ENCODE assay signal across 8 mouse cellular contexts in the genomic region with DNA sequence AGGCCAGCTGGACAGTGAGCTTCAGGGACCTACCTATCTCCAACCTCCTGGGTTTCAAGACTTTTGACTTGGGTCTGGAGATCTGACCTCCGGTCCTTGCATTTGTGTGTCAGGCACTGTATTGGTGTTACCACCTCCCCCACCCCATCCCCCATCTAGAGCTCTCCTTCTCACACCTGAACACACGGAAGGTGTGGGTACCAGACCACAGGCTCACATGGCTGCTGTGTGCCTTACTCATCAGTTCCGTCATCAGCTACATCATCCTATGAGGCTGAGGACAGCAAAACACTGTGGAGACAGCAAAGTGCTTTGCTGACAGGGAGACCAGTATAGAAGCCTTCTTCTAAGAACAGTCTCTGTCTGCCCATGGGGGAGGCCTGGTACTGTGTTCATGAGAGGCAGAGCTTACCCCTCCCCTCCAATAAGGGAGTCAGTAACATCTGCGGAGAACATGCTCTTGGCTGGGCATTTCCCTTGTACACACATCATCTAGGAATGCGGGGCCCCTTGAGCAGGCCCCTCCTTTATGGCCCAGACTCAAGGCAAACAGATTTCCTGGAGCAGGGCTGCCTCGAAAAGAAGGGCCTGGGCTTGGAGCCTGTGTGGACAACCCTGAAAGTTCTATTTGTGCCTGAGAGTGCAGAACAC. TPM values are rescaled to one million over a fixed set of nuclear protein-coding genes. Genes with fewer than 3 reads are reported as not detected.
A peak's percentile ranks its signal among the peaks of the same experiment; 100 is the strongest.
DNase-seq lines count a peak whose midpoint lies in the region; ATAC-seq and TF ChIP-seq lines count a peak whose summit lies in the region.

No protein-coding gene starts in this region.

- intact Hi-C loops in left cerebral cortex, postnatal 25 days (cut with DNase I), result no loop called here

- no peak overlapping the region for H3K4me3 ChIP-seq in embryonic fibroblast, embryonic 13.5 days (ENCODE audit: insufficient read depth, low read length)
- H3K4me3 ChIP-seq in liver, postnatal 0 days (ENCODE audit: low read depth, low read length), result no peak overlapping the region

- peak; percentile 21 to 59 for DNase-seq in adrenal gland, adult (ENCODE audit: inconsistent age in 2 of 2, low spot score in 1 of 2)
- no peak for DNase-seq in adrenal gland, adult 18-20 months (ENCODE audit: low spot score in 2 of 2)
- peak; percentile 75 for DNase-seq in heart, postnatal 4 days
- DNase-seq in liver, postnatal 0 days, result no peak
- DNase-seq in yolk sac, embryonic 10.5 days (ENCODE audit: low spot score), result peak; percentile 67
- DNase-seq in left cerebral cortex, postnatal 25 days (ENCODE audit: low spot score in 2 of 2), result no peak
- no peak for DNase-seq in T-cell, adult 2 months (ENCODE audit: low spot score)

- H3K36me3 ChIP-seq in liver, postnatal 0 days (replicated peaks; ENCODE audit: insufficient read depth, low read length), result no peaks in the 10 kb centered on the region

- peak; percentile 46; the same call in 1 of the 2 replicates for TF ChIP-seq POLR2A in embryonic fibroblast, embryonic 13.5 days (IDR thresholded peaks at IDR 0.05; ENCODE audit: low read depth, low read length)

- ATAC-seq in liver, postnatal 0 days, result no peak

- 0 out of 2 replicates have a peak, but pooled peaks have one; percentile 9 for TF ChIP-seq EP300 in liver, postnatal 0 days (IDR thresholded peaks at IDR 0.05; ENCODE audit: low read depth)

- no peak overlapping the region for H3K4me2 ChIP-seq in liver, postnatal 0 days (ENCODE audit: low read depth, low read length)

- peak overlapping the region; percentile 84 for H3K27ac ChIP-seq in embryonic fibroblast, embryonic 13.5 days (ENCODE audit: insufficient read depth, low read length)
- peak overlapping the region; percentile 29; the same call in 1 of the 2 replicates for H3K27ac ChIP-seq in liver, postnatal 0 days (ENCODE audit: low read depth)

- 65% methylated on average over 6 of the region's 6 CpGs for WGBS in liver, postnatal 0 days (ENCODE audit: insufficient replicate concordance)

- H3K9ac ChIP-seq in liver, postnatal 0 days (replicated peaks), result no peak overlapping the region

- peaks cover 6% of the 10 kb centered on the region for H3K4me1 ChIP-seq in embryonic fibroblast, embryonic 13.5 days (ENCODE audit: control insufficient read depth, insufficient read depth, low read length)
- H3K4me1 ChIP-seq in liver, postnatal 0 days (ENCODE audit: insufficient read depth), result no peaks in the 10 kb centered on the region

- TF ChIP-seq CTCF in embryonic fibroblast, embryonic 13.5 days (IDR thresholded peaks at IDR 0.05; ENCODE audit: borderline replicate concordance, insufficient read depth, low read length), result no peak
- TF ChIP-seq CTCF in liver, postnatal 0 days (IDR thresholded peaks at IDR 0.05; ENCODE audit: low read depth), result no peak

- no peaks in the 10 kb centered on the region for H3K9me3 ChIP-seq in liver, postnatal 0 days (ENCODE audit: low read length)

- H3K27me3 ChIP-seq in liver, postnatal 0 days (ENCODE audit: insufficient read depth, low read length), result no peaks in the 10 kb centered on the region

RNA-seq across cellular contexts. Expression of a gene that starts 19.6 kb away (rescaled TPM):
- 10 to 100 TPM; 13.4 TPM for total RNA-seq in adrenal gland, adult 18-20 months (2021)
- polyA plus RNA-seq in embryonic fibroblast, embryonic 13.5 days (2011; ENCODE audit: insufficient read length, low read depth, missing spikeins), result 37.1 and 47.0 TPM in 2 replicates
- 10 to 100 TPM; 24.3 to 26.1 TPM for total RNA-seq in heart, postnatal 4 days (2021)
- 3.1 and 3.2 TPM in 2 replicates for polyA plus RNA-seq in liver, postnatal 0 days (2015; fragmentation: Nextera tagmentation; extraction: Ambion mirVana)
- 10 to 100 TPM; 52.9 to 65.0 TPM for total RNA-seq in left cerebral cortex, postnatal 25 days (2021)

Comparison
In these comparisons a context has a peak if more than half of its experiments do, and no peak if none do; other contexts are left out.
1. DNase-seq: peak in adrenal gland, adult (2 of 2), heart, postnatal 4 days (single experiment) and yolk sac, embryonic 10.5 days (single experiment); none in adrenal gland, adult 18-20 months (0 of 2), liver, postnatal 0 days (single experiment), left cerebral cortex, postnatal 25 days (0 of 2) and T-cell, adult 2 months (single experiment).